Mouse (Mus musculus): Measurements from ENCODE around the gene Med20.

Med20 gene

GRCm38 (mm10) chr17:47610849-47611660, at the start of gene Med20, which contains the start of the genes Bysl and Gm20517:
TSS of gene Med20 (plus strand) at chr17:47611582.
TSS of gene Bysl (minus strand) at chr17:47611492.
TSS of gene Gm20517 (plus strand) at chr17:47611589.
- DNase-seq: peak; percentile 98

GRCm38 (mm10) chr17:47562875-47563274, 48.5 kb upstream of the Med20 start:
- no peak for DNase-seq

DNA sequence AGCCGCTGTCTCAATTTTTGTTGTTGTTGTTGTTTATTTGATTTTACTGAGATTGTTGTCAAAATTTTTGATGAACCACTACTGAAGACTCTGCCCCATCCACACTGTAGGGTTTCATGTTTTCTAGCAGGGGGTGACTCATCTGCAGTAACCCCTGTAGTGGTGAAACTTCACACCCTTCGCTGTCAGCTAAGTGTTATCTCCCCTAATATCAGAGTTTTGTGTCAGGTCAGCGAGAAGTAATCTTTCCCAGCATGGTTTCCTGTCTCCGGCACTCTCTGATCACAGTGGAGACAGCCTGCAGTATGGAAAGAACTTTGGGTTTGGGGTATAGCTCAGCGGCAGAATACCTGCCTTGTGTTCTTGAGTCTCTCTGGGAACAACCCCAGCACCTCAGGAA, 46.8 kb upstream of the Med20 start:
- no peak for DNase-seq

DNA sequence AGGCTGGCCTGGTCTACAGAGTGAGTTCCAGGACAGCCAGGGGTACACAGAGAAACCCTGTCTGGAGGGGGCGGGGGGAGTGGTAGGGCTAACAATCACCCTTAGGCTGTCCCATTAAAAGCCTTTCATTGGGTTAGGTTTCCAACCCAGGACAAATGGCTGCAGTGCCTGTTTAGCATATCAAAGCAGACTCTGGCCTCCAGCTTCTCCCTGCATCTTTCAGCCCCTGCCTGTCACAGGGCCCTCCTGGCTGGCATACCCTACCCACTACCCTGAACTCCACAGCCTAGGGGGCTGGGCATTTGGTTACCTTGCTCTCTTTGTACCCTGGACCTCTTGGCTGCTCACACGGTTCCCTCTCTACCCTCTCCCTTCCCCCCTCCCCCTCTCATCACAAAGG, 45.2 kb upstream of the Med20 start:
- DNase-seq: no peak

DNA sequence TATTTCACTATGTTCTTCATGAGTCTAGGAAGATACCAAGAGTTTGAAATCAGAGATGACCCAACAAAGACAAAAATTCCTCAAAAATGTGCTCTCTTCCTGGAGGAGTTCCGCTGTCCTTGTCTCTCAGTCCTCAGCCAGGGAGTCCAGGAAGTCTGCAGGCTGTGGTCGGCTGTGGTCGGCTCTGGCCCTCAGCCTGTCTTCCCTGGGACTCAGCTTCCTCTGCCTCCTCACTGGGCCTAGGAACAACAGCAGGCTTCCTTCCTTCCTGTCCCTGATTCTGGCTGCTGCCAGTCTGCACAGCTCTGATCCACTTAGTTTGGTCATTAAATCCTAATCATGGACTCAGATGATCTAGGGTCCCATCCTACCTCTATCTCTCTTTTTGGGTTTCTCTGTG, 44.1 kb upstream of the Med20 start:
- no peak for DNase-seq

DNA sequence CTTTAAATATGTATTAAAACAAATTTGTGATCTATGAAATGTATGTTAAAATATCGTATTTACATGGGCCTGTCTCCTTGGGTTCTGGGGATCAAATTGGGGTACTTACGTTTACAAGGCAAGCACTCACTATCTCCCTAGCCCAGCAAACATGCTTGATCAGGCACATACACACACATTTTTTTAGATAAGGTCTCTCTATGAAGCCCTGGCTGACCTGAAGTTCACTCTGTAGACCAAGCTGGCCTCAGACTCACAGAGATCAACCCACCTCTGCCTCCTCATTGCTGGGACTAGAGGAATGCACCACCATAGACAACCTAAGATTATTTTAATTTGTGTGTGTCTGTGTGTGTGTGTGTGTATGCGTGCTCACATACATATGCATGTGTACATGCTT, 43.0 kb upstream of the Med20 start:
- no peak for DNase-seq

GRCm38 (mm10) chr17:47568951-47569527, 42.3 kb upstream of the Med20 start:
- peak; percentile 18 for DNase-seq

DNA sequence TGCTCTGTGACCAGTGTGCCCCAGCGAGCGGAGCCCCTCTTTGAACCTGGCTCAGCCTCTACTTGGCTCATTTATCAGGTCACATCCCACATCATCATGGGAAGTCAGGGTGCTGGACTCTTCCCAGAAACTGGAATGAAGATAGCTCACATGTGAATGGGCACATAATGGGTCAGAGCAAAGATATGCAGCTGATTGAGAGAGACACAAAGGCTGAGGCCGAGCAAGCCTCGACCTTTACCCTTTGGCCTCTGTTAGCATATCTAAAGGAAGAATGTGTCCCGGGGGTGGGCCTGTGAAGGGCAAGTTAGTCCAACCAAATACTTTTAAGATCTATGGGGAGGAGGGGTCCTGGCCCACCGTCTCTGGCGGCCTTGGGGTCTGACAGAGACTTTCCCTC, 39.8 kb upstream of the Med20 start:
- no peak for DNase-seq

GRCm38 (mm10) chr17:47572436-47572835, 38.9 kb upstream of the Med20 start:
- no peak for DNase-seq

DNA sequence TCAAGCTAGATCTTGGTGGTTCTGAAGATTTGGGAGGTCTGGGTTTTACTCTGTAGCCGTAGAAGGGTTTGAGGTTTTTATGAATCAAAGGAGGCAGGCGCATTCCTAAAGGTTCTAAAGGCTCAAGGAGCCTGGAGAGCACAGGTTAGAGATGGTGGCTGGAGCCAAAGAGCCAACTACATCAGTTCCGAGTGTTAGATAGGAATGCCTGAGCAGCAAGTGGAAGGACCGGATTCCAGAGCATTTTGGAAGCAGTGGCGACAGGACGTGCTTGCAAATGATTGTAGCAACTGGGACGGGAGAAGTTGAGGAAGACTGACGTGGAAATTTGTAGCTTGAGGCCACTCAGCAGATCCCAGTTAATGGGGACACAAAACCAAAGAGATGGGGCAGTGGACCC, 37.4 kb upstream of the Med20 start:
- no peak for DNase-seq

DNA sequence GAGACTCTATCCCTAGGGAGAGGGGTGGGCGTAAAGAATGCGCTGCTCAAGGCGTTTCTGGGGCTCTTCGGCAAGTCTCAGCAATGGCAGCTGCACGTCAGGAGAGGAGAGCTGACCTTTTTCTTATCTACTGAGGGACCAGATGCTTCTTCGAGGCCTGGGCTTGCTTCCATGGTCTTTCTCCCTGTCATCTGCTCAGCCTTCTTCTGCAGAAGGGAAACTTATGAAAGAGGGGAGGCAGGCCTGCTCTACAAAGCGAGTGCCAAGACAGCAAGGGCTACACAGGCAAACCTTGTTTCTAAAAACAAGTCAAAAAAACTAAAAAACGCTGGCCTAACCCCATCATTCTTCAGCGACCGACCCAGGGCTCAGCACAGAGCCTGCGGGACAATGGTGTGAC, 36.6 kb upstream of the Med20 start:
- no peak for DNase-seq

- DNase-seq: no peak
These were observed 32.7 kb upstream of the Med20 start for GRCm38 (mm10) chr17:47578655-47579054.

DNA sequence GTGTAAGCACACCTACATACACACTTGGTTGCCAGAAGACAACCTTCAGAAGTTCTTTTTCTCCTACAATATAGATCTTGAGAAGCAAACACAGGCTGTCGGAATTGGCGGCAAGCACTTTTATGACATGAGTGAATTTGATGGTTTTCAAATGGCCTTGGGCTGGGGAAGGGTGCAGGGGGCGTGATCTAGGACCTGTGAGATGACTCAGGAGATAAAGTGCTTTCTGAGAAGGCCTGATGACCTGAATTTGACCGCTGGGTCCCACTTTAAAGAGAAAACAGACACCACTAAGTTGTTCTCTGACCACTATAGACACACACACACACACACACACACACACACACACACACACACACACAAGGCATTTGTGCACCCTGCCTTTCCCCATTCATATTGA, 30.4 kb upstream of the Med20 start:
- no peak for DNase-seq

- no peak for DNase-seq
These were observed 22.9 kb upstream of the Med20 start for GRCm38 (mm10) chr17:47588517-47588916.

GRCm38 (mm10) chr17:47591073-47591472, 20.3 kb upstream of the Med20 start:
- no peak for DNase-seq

DNA sequence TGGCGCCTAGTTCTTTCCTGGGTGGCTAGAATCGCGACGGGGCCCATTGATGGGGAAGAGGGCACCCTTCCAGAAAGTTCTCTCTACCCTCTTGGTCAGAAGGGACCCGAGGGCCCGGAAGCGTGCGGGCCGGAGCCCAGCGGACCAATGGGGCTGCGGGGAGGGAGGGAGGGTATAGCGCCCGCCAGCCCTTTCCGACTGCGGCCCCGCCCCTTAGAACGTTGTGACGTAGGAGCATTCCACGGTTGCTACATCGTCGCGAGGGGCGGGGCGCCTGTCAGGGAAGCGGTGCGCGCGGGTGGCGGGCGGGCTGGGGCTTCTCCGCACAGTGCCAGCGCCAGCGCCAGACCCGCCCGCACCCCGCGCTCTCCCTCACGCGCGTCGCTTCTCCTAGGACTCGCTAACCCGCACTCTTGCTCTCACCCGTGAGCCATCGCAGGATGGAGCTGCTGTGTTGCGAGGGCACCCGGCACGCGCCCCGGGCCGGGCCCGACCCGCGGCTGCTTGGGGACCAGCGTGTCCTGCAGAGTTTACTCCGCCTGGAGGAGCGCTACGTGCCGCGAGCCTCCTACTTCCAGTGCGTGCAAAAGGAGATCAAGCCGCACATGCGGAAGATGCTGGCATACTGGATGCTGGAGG, 18.0 kb upstream of the Med20 start:
- DNase-seq: peak; percentile 96

- no peak for DNase-seq
These were observed 17.6 kb upstream of the Med20 start for GRCm38 (mm10) chr17:47593854-47594182.

- peak; percentile 49 for DNase-seq
These were observed 17.0 kb upstream of the Med20 start for GRCm38 (mm10) chr17:47594183-47594968.

- no peak for DNase-seq
These were observed 16.5 kb upstream of the Med20 start for GRCm38 (mm10) chr17:47594969-47595247.

GRCm38 (mm10) chr17:47595248-47596161, 15.9 kb upstream of the Med20 start:
- peak; percentile 86 for DNase-seq

DNA sequence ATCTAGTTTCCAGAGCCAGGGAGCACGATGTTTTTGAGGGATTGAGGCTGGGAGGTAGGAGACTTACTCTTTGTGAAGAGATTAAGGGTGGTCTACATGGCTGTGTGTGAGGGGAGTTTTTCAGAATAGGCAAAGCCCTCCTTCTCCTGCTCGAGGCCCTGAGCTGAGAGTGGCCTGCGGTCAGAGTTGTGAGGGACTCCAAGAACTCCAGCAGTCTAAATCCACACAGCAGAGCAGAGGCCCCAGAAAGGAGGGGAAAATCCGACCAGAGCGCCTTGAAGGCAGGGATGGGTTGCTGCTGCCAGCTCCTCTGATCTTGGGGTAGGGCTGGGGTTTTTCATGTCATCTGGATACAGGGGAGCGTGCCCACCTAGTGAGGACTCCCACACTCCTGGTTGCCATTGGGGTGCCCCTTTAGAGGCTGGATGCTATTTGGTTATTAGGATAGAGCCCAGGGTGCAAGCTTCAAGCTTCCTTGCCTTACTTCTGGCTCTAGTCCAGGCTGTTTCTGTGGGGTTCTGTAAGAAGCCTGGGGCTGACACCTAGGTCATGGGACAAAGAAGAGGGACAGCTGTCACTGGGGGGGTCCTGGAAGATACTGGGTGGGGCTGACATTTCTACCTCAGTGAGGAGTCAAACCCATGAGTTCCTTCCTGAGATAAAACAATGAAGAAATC, 15.1 kb upstream of the Med20 start:
- no peak for DNase-seq

DNA sequence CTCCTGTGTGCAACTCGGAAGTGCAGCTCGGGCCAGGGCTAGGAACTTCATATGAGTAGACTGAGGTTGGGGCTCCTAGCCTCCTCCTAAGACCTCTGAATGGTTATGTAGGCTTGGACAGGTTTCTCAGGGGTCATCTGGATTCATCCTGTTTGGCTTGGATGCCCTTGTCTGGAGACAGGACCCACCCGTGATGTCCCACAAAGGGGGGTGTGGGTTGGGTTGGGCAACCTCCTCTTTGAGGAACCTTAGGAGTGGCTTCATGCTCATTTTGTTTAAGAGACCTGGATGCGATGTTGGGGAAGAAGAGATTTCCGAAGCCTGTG, 14.6 kb upstream of the Med20 start:
- DNase-seq: no peak
